Mouse (Mus musculus) CD8-positive naive resting alpha-beta T cell, adult 2 months (primary cell): ENCODE data around the gene Snx7.

ENCODE experiments used
- DNase-seq, 2 experiments: peaks; one replicate each; pipeline ENCODE4 v3.0.0; 2022; ENCODE audit warnings: low read depth in 2 of 2, low spot score in 2 of 2

Snx7 gene

GRCm38 (mm10) chr3:117823218-117823617 lies 45.5 kb downstream of the Snx7 start:
- DNase-seq = no peak

- no peak for DNase-seq
These were observed 51.1 kb downstream of the Snx7 start for GRCm38 (mm10) chr3:117817635-117818034.

GRCm38 (mm10) chr3:117814218-117814617 lies 54.5 kb downstream of the Snx7 start:
- no peak for DNase-seq

- no peak for DNase-seq
These were observed 56.6 kb downstream of the Snx7 start for GRCm38 (mm10) chr3:117812135-117812534.

- DNase-seq = no peak
These were observed 63.0 kb downstream of the Snx7 start for GRCm38 (mm10) chr3:117805782-117806181.

- DNase-seq = no peak
These were observed 74.2 kb downstream of the Snx7 start for GRCm38 (mm10) chr3:117794501-117794900.

- no peak for DNase-seq
These were observed 76.8 kb downstream of the Snx7 start for GRCm38 (mm10) chr3:117791951-117792350.

GRCm38 (mm10) chr3:117791273-117791672 lies 77.5 kb downstream of the Snx7 start:
- DNase-seq = no peak

GRCm38 (mm10) chr3:117788800-117789693 lies 79.7 kb downstream of the Snx7 start:
- no peak for DNase-seq

- no peak for DNase-seq
These were observed 81.5 kb downstream of the Snx7 start for GRCm38 (mm10) chr3:117787247-117787646.

- no peak for DNase-seq
These were observed 116.5 kb downstream of the Snx7 start for GRCm38 (mm10) chr3:117752151-117752757.

GRCm38 (mm10) chr3:117751665-117752064 lies 117.1 kb downstream of the Snx7 start:
- DNase-seq = no peak

GRCm38 (mm10) chr3:117749256-117749655 lies 119.5 kb downstream of the Snx7 start:
- DNase-seq = no peak

GRCm38 (mm10) chr3:117739760-117740159 lies 129.0 kb downstream of the Snx7 start:
- DNase-seq = no peak

GRCm38 (mm10) chr3:117732661-117733060 lies 136.1 kb downstream of the Snx7 start:
- DNase-seq = no peak
